Comparison of ENCODE assay signal across 10 mouse cellular contexts in the genomic region with DNA sequence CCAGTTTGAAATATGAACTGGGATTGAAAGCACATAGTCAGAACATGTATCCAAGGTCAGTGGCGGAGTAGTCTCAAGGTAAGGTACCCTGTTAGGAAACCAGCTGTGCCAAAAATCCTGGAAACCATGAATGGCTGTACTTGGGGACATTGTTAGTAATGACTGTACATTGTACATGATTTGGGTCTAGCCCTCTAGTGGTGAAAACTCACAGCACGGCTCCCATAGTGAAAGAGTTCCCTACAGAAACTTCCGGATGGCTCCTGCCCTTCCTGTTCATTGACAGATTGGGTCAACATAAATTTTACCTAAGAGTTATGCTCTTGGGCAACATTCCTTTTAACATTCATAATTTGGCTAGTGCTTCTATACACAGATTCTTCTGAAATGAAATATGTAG. TPM values are rescaled to one million over a fixed set of nuclear protein-coding genes. Genes with fewer than 3 reads are reported as not detected.
DNase-seq lines count a peak whose midpoint lies in the region; ATAC-seq lines count a peak whose summit lies in the region.
"Had no signal": no experiment of that assay in that cellular context is flagged by ENCODE, and none has a peak within 500 bp of the region (broad histone marks: within the 10 kb centered on the region; RNA-seq: fewer than 3 reads in every experiment).

No protein-coding gene starts in this region.

- ATAC-seq in hindbrain, embryonic 16.5 days, result no peak
- ATAC-seq in megakaryocyte, adult 5-6 weeks (ENCODE audit: poor library complexity, severe bottlenecking), result no peak

- no peak overlapping the region for H3K4me3 ChIP-seq in hindbrain, embryonic 10.5 days
- no peak overlapping the region for H3K4me3 ChIP-seq in hindbrain, embryonic 16.5 days (ENCODE audit: low read length)
- H3K4me3 ChIP-seq: heart, embryonic 15.5 days; stomach, embryonic 15.5 days had no signal

- no peak overlapping the region for H3K27ac ChIP-seq in hindbrain, embryonic 10.5 days
- H3K27ac ChIP-seq in hindbrain, embryonic 16.5 days (ENCODE audit: low read depth, low read length), result no peak overlapping the region
- H3K27ac ChIP-seq: heart, embryonic 15.5 days; stomach, embryonic 15.5 days had no signal

- no peaks in the 10 kb centered on the region for H3K4me1 ChIP-seq in hindbrain, embryonic 10.5 days (replicated peaks)
- H3K4me1 ChIP-seq in hindbrain, embryonic 16.5 days (ENCODE audit: control insufficient read depth, insufficient read depth, low read depth, low read length), result no peaks in the 10 kb centered on the region
- H3K4me1 ChIP-seq: stomach, embryonic 15.5 days had no signal

- no peaks in the 10 kb centered on the region for H3K36me3 ChIP-seq in hindbrain, embryonic 10.5 days
- H3K36me3 ChIP-seq in hindbrain, embryonic 16.5 days (ENCODE audit: control insufficient read depth, insufficient read depth, low read length), result no peaks in the 10 kb centered on the region
- H3K36me3 ChIP-seq: heart, embryonic 15.5 days; stomach, embryonic 15.5 days had no signal

- no peaks in the 10 kb centered on the region for H3K27me3 ChIP-seq in hindbrain, embryonic 10.5 days (ENCODE audit: insufficient read depth, poor library complexity, severe bottlenecking)
- no peaks in the 10 kb centered on the region for H3K27me3 ChIP-seq in hindbrain, embryonic 16.5 days (replicated peaks; ENCODE audit: control insufficient read depth, insufficient read depth, low read length)
- H3K27me3 ChIP-seq: heart, embryonic 15.5 days; stomach, embryonic 15.5 days had no signal

- no peak overlapping the region for H3K9ac ChIP-seq in hindbrain, embryonic 16.5 days (ENCODE audit: low read depth, low read length)
- H3K9ac ChIP-seq: heart, embryonic 15.5 days; stomach, embryonic 15.5 days had no signal

- no peaks in the 10 kb centered on the region for H3K9me3 ChIP-seq in hindbrain, embryonic 10.5 days
- no peaks in the 10 kb centered on the region for H3K9me3 ChIP-seq in hindbrain, embryonic 16.5 days (ENCODE audit: control insufficient read depth, low read length)
- H3K9me3 ChIP-seq: heart, embryonic 15.5 days; stomach, embryonic 15.5 days had no signal

- DNase-seq in hindbrain, embryonic 10.5 days (ENCODE audit: low spot score), result peak; percentile 46
- DNase-seq in ovary, postnatal 14 days (ENCODE audit: low spot score), result peak; percentile 33
- DNase-seq in ovary, postnatal 36 days (ENCODE audit: low spot score), result no peak
- DNase-seq in adrenal gland, postnatal 25 days, result peak; percentile 28
- DNase-seq in lung, postnatal 36 days, result peak; percentile 53
- DNase-seq in yolk sac, embryonic 10.5 days (ENCODE audit: low spot score), result no peak

- H3K4me2 ChIP-seq in hindbrain, embryonic 16.5 days (ENCODE audit: low read length), result no peak overlapping the region
- H3K4me2 ChIP-seq: heart, embryonic 15.5 days; stomach, embryonic 15.5 days had no signal

- WGBS in hindbrain, embryonic 10.5 days, result 84% methylated on average over 3 of the region's 3 CpGs
- WGBS in hindbrain, embryonic 16.5 days, result 77% methylated on average over 3 of the region's 3 CpGs

RNA-seq across cellular contexts. Expression of a gene that starts 19.6 kb away (rescaled TPM):
- 528 and 549 TPM in 2 replicates for polyA plus RNA-seq in hindbrain, embryonic 10.5 days (2016; fragmentation: Nextera tagmentation; extraction: Ambion mirVana)
- polyA plus RNA-seq in hindbrain, embryonic 16.5 days (2015; fragmentation: Nextera tagmentation; extraction: Ambion mirVana), result 332 and 333 TPM in 2 replicates
- 169 and 181 TPM in 2 replicates for total RNA-seq in adrenal gland, postnatal 25 days (2021)
- total RNA-seq in megakaryocyte, adult 5-6 weeks (2015), result 62.7 and 63.7 TPM in 2 replicates
- 92.6 and 107 TPM in 2 replicates for total RNA-seq in megakaryocyte, adult 5-6 weeks (2017)

Comparison
In these comparisons a context has a peak if more than half of its experiments do, and no peak if none do; other contexts are left out.
1. DNase-seq: peak in hindbrain, embryonic 10.5 days (single experiment), ovary, postnatal 14 days (single experiment), adrenal gland, postnatal 25 days (single experiment) and lung, postnatal 36 days (single experiment); none in ovary, postnatal 36 days (single experiment) and yolk sac, embryonic 10.5 days (single experiment).